Mouse (Mus musculus): ENCODE measurements at regions not wholly inside any gene's neighbourhood (a gene's known extent, or its start where the extent isn't known, plus 50 kb on each side); places are given as distances from the start of the nearest gene placed in this dataset.

DNA sequence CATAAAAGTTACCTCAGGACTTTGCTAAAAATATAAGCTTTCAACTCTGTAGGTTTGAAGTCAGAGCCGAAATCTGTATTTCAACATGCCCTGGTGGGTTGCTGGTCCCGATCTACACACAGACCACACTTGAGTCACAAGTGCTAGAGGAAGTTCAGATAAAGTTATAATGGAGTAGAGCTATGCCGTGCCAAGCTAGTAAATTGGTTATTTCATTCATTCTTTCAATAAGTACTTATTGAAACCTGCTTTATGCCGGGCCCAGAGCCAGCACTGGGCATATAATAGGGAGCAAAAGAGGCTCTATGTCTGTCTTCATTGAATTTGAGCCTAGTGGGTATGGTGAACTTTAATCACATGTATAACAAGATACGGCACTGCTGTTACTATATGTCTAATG, 127.6 kb upstream of the Adamts9 start:
- no peaks in the 10 kb centered on the region for H3K27me3 ChIP-seq (replicated peaks)
- no peak for ATAC-seq (ENCODE audit: insufficient number of reproducible peaks, low FRiP score)
- H3K4me2 ChIP-seq: no peak overlapping the region
- no peaks in the 10 kb centered on the region for H3K36me3 ChIP-seq
- no peaks in the 10 kb centered on the region for H3K9me3 ChIP-seq (replicated peaks)
- no peak overlapping the region for H3K4me3 ChIP-seq
- WGBS: 66% methylated on average over 5 of the region's 5 CpGs
- H3K4me1 ChIP-seq (replicated peaks): peaks cover 19% of the 10 kb centered on the region
- H3K27ac ChIP-seq (ENCODE audit: poor library complexity, severe bottlenecking): no peak overlapping the region
- H3K9ac ChIP-seq: no peak overlapping the region

DNA sequence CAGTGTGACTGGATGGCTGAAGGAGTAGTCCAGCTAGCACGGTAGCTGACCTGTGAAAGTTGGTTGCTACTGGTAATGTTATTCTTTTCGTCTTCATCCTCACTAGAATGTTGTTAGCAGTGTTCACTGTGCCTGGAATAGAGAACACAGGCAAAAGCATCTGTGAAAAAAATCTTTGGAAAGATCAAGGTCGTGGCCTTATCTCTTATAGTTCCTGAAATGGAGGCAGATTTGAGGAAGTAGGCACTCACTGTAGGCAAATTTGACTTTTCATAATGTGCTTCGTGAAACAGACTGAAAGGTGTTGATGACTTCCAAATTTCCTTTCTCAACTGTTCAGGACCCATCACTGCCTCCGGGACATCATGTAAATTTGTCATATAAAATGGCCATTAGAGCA, 124.5 kb upstream of the Adamts9 start:
- Histone ChIP-seq H3K4me2 (no peak overlapping the region), H3K36me3 (no peaks in the 10 kb centered on the region), H3K4me1 (replicated peaks) (peaks cover 25% of the 10 kb centered on the region), H3K9ac (no peak overlapping the region), H3K9me3 (replicated peaks) (no peaks in the 10 kb centered on the region), H3K27me3 (replicated peaks) (no peaks in the 10 kb centered on the region), H3K27ac (ENCODE audit: poor library complexity, severe bottlenecking) (no peak overlapping the region), H3K4me3 (no peak overlapping the region)
- 79% methylated on average over 5 of the region's 5 CpGs for WGBS
- no peak for ATAC-seq (ENCODE audit: insufficient number of reproducible peaks, low FRiP score)

DNA sequence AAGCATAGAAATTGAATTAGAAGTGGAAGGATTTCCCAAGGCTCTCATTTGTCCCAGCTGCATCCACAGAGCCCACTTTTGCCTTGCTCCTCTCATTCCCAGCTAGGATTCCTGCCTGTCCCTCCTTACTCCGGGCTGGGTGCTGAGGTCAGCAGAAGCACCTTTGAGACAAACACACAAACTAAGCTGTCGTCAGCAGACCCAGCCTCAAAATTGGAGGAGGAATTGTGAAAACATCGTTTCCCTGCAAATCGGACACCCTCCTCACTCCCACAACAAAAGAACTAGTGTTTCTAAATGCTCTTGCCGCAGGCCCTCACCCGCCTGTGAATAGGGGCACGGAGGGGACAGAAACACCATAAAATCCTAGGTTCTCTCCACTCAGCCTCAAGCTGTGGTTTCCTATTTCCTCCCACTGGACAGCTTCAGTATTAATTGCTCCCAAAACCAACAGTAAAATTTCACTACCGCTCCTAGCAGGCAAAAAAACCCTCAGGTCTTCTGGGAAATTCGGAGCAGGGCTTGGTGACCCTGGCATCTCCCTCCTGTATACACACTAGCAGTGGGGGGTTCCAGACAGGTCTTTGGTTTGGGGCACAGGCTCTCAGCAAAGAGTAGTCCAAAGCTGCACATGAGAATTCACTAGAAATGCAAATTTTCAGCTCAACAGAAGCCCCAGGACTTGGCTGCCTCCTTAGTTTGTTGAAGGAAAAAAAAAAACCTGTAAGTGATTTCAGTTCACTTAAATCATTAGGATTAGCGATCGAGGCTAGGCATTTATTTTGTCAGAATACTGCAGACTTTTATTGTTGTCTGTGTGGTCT, 123.5 kb upstream of the Adamts9 start:
- Histone ChIP-seq H3K9me3 (replicated peaks) (no peaks in the 10 kb centered on the region), H3K4me2 (peak overlapping the region; percentile 50; the same call in 1 of the 2 replicates), H3K9ac (no peak overlapping the region), H3K36me3 (no peaks in the 10 kb centered on the region), H3K27ac (ENCODE audit: poor library complexity, severe bottlenecking) (peak overlapping the region; percentile 60; the same call in 1 of the 2 replicates), H3K4me3 (no peak overlapping the region), H3K4me1 (replicated peaks) (peaks cover 25% of the 10 kb centered on the region), H3K27me3 (replicated peaks) (no peaks in the 10 kb centered on the region)
- WGBS: 63% methylated on average over 11 of the region's 11 CpGs
- no peak for ATAC-seq (ENCODE audit: insufficient number of reproducible peaks, low FRiP score)

DNA sequence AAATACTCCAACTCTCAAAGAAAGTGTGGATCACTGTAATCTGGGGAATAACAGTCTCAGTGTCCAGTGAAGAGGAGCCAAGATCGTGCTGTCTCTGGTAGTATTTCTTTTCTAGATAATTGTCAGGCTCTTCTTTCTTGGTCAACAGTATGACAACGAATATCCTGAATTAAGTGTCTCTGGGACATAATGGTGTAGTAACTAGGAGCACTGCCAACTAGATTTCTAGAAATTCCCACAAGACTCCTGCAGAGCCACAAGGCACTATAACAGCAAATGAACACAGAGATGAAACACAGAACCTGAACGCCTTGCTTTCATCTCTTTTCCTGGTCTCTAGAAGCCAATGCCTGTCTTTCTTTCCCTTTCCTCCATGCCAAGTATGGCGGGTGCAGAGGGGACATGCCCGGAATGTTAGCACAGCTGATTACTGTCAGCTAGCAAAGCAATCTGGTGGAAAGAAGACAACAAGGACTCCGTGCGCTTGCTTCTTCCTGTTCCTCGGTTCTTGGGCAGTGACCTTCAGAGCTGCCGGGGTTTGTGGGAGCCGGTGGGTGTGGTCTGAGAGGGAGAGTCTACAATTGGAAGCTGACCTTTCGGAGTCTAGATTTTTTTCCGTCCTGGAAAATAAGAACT, 122.7 kb upstream of the Adamts9 start:
- H3K4me1 ChIP-seq (replicated peaks): peaks cover 25% of the 10 kb centered on the region
- no peak overlapping the region for H3K4me3 ChIP-seq
- no peak for ATAC-seq (ENCODE audit: insufficient number of reproducible peaks, low FRiP score)
- no peaks in the 10 kb centered on the region for H3K36me3 ChIP-seq
- peak overlapping the region; percentile 60; the same call in 1 of the 2 replicates for H3K27ac ChIP-seq (ENCODE audit: poor library complexity, severe bottlenecking)
- 56% methylated on average over 12 of the region's 12 CpGs for WGBS
- no peak overlapping the region for H3K9ac ChIP-seq
- H3K4me2 ChIP-seq: peak overlapping the region; percentile 50
- no peaks in the 10 kb centered on the region for H3K9me3 ChIP-seq (replicated peaks)
- no peaks in the 10 kb centered on the region for H3K27me3 ChIP-seq (replicated peaks)

DNA sequence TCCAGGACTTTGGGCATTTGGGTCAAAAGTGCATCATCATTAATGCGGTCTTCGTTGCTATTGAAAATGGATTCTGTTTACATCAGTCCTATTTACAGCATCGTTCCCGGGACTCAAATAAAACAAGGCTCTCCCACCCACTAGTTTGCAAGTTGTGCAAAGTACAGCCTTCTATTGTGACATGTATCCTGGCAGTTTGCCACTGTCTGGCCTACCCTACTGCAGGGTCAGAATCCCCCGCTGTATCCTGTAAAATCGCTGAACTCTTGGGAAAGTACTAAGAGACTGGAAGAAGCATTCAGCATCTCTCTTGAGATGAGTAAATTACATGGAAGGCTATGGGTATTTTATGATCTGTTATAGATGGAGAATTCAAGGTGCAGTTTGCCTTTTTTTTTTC, 122.1 kb upstream of the Adamts9 start:
- ATAC-seq (ENCODE audit: insufficient number of reproducible peaks, low FRiP score): no peak
- no peak overlapping the region for H3K4me2 ChIP-seq

DNA sequence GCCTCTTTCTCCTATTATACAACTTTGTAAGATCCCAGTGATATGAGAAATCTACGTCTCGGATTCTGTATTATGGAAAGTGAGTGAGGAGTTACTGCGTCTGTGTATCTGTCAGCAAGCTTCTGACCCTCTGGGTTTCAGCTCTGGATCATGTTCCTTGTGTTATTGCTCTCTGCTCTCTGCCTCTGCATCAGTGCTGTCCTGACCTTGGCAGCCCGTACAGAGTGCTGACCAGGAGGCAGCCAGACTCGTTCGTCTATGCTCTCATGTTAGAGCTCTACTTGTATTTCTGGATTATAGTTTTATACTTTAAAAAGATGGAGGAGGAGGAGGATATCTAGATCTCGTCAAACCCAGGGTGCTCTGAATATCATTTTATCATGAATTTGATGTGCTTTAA, 121.1 kb upstream of the Adamts9 start:
- Histone ChIP-seq H3K4me2 (no peak overlapping the region), H3K9me3 (replicated peaks) (no peaks in the 10 kb centered on the region), H3K9ac (no peak overlapping the region), H3K36me3 (no peaks in the 10 kb centered on the region), H3K4me1 (replicated peaks) (peaks cover 25% of the 10 kb centered on the region), H3K27me3 (replicated peaks) (no peaks in the 10 kb centered on the region), H3K27ac (ENCODE audit: poor library complexity, severe bottlenecking) (no peak overlapping the region), H3K4me3 (no peak overlapping the region)
- ATAC-seq (ENCODE audit: insufficient number of reproducible peaks, low FRiP score): no peak
- 67% methylated on average over 7 of the region's 7 CpGs for WGBS

More for the DNA sequence above, 122.1 kb upstream of the Adamts9 start:
- Histone ChIP-seq H3K27me3 (replicated peaks) (no peaks in the 10 kb centered on the region), H3K9ac (no peak overlapping the region), H3K36me3 (no peaks in the 10 kb centered on the region), H3K4me3 (no peak overlapping the region), H3K4me1 (replicated peaks) (peaks cover 25% of the 10 kb centered on the region), H3K27ac (ENCODE audit: poor library complexity, severe bottlenecking) (no peak overlapping the region), H3K9me3 (replicated peaks) (no peaks in the 10 kb centered on the region)
- 79% methylated on average over 6 of the region's 6 CpGs for WGBS

DNA sequence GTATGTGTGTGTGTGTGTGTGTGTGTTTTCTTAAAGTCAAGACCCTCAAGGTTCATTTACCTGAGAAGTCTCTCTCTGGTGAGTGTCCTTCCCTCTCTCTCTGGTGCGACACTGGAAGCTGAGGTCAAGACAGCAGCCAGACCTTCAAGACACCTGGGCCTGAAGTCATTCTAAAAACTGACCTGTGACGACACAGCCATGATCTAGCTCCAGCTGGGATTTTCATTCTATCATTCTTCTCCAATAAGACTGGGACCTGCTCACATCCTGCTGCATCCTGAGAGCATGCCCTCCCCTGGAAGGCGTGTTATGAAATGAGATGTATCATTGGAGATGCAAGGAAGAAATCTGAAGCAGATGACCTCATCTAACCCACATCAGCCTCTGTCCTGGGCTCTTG, 118.4 kb upstream of the Adamts9 start:
- H3K4me1 ChIP-seq (replicated peaks): peaks cover 24% of the 10 kb centered on the region
- H3K36me3 ChIP-seq: no peaks in the 10 kb centered on the region
- no peak overlapping the region for H3K27ac ChIP-seq (ENCODE audit: poor library complexity, severe bottlenecking)
- H3K27me3 ChIP-seq (replicated peaks): no peaks in the 10 kb centered on the region
- ATAC-seq (ENCODE audit: insufficient number of reproducible peaks, low FRiP score): no peak
- no peaks in the 10 kb centered on the region for H3K9me3 ChIP-seq (replicated peaks)
- 79% methylated on average over 3 of the region's 3 CpGs for WGBS
- H3K9ac ChIP-seq: no peak overlapping the region
- no peak overlapping the region for H3K4me3 ChIP-seq
- no peak overlapping the region for H3K4me2 ChIP-seq

DNA sequence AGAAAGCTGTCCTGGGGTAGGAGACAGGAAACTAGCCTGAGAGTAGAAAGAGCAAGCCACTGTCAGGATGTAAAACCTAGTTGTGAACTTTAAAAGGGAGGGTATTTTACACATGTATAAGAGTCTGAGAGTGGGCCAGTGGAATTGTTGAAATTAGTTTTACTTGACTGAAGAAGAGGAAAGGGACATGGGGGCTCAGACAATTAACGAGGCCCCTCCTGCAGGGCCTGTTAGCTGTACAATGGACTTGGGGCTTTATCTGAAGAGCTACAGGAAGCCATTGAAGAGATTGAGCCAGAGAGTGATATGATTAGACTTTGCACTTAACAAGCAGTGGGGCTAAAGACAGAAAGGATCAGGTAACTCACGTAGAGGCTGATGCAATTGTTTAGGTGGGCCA, 102.2 kb upstream of the Adamts9 start:
- peaks cover 4% of the 10 kb centered on the region; the same call in 1 of the 2 replicates for H3K4me1 ChIP-seq (replicated peaks)
- H3K4me2 ChIP-seq: no peak overlapping the region
- WGBS: 8% methylated on average over 2 of the region's 2 CpGs
- no peaks in the 10 kb centered on the region for H3K27me3 ChIP-seq (replicated peaks)
- no peak for ATAC-seq (ENCODE audit: insufficient number of reproducible peaks, low FRiP score)
- no peaks in the 10 kb centered on the region for H3K36me3 ChIP-seq
- no peak overlapping the region for H3K27ac ChIP-seq (ENCODE audit: poor library complexity, severe bottlenecking)
- no peak overlapping the region for H3K4me3 ChIP-seq
- H3K9me3 ChIP-seq (replicated peaks): no peaks in the 10 kb centered on the region
- no peak overlapping the region for H3K9ac ChIP-seq

DNA sequence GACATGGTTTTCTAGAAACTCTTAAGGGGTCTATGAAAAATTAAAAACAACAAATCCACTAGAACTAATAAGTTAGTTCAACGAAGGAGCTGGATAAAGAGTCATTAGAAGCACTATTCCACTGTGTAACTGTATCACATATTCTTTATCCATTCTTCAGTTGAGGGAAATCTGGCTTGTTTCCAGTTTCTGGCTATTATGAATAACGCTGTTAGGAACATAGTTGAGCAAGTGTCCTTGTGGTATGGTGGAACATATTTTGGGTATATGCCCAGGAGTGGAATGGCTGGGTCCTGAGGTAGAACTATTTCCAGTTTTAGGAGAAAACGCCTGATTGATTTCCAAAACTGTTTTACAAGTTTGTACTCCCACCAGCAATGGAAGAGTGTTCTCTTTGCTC, 97.7 kb upstream of the Adamts9 start:
- no peak for ATAC-seq (ENCODE audit: insufficient number of reproducible peaks, low FRiP score)
- H3K27me3 ChIP-seq (replicated peaks): no peaks in the 10 kb centered on the region
- no peak overlapping the region for H3K27ac ChIP-seq (ENCODE audit: poor library complexity, severe bottlenecking)
- H3K4me2 ChIP-seq: no peak overlapping the region
- H3K4me1 ChIP-seq (replicated peaks): peaks cover 4% of the 10 kb centered on the region; the same call in 1 of the 2 replicates
- no peak overlapping the region for H3K4me3 ChIP-seq
- H3K9me3 ChIP-seq (replicated peaks): peaks cover 3% of the 10 kb centered on the region; the same call in 1 of the 2 replicates
- no peak overlapping the region for H3K9ac ChIP-seq
- WGBS: 77% methylated on average over 3 of the region's 3 CpGs
- H3K36me3 ChIP-seq: 0 out of 2 replicates have a peak, but pooled peaks cover 3% of the 10 kb centered on the region

DNA sequence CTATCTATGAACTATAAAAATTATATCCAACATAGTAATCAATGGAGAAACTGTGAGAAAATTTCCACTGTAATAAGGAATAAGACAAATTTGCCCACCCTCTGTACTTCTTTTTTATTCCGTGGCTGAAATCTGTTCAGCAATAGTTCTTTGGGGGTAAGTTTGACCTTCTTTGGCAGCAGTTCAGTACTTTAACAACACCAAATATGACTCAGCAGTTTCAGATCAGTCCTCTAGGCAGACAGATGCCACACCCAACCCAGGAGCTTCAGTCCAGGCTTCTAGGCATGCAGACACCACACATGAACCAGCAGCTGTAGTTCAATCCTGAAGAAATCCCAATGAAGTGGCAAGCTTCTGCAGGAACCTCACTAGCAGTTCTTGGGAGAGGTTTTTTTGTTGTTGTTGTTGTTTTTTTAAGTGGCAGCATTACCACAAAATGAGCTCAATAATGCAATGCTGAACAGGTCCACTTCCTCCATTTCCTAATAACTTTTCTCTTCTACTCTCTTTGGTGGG, 88.6 kb upstream of the Adamts9 start:
- WGBS: 73% methylated on average over 1 of the region's 1 CpGs
- ATAC-seq (ENCODE audit: insufficient number of reproducible peaks, low FRiP score): no peak
- no peak overlapping the region for H3K4me3 ChIP-seq
- no peak overlapping the region for H3K27ac ChIP-seq (ENCODE audit: poor library complexity, severe bottlenecking)
- H3K4me2 ChIP-seq: no peak overlapping the region
- H3K9ac ChIP-seq: no peak overlapping the region
- no peaks in the 10 kb centered on the region for H3K36me3 ChIP-seq
- no peaks in the 10 kb centered on the region for H3K27me3 ChIP-seq (replicated peaks)
- H3K9me3 ChIP-seq (replicated peaks): no peaks in the 10 kb centered on the region
- H3K4me1 ChIP-seq (replicated peaks): no peaks in the 10 kb centered on the region
